Mouse (Mus musculus) adrenal gland, postnatal 25 days (tissue): Measurements from ENCODE around the gene Psma2. TPM values are rescaled to one million over a fixed set of nuclear protein-coding genes. Genes with fewer than 3 reads are reported as not detected.
A peak's percentile ranks its signal among the peaks of the same experiment; 100 is the strongest.

Experiments
- DNase-seq: peaks from one replicate; pipeline ENCODE4 v3.0.0; 2021; ENCODE audit warnings: mixed read lengths
- long read RNA-seq: library from polyadenylated mRNA; stranded (forward); transcript quantifications from one replicate; pipeline ENCODE4 v2.0.0, GENCODE M21; 2021
- total RNA-seq: library from RNA; stranded (reverse); gene quantifications from 2 replicates; pipeline ENCODE4 v1.2.3, GENCODE M21; 2021

Psma2 gene
- total RNA-seq = 99.8 and 114 TPM in 2 replicates
- long read RNA-seq, transcript Psma2-201 (8 exons, 2,911 nt) = major isoform, 131 of 137 reads
- long read RNA-seq, partial matches to known transcripts = 3 of 137 reads
- long read RNA-seq, other reads (novel, unspliced or antisense) = 3 of 137 reads

DNA sequence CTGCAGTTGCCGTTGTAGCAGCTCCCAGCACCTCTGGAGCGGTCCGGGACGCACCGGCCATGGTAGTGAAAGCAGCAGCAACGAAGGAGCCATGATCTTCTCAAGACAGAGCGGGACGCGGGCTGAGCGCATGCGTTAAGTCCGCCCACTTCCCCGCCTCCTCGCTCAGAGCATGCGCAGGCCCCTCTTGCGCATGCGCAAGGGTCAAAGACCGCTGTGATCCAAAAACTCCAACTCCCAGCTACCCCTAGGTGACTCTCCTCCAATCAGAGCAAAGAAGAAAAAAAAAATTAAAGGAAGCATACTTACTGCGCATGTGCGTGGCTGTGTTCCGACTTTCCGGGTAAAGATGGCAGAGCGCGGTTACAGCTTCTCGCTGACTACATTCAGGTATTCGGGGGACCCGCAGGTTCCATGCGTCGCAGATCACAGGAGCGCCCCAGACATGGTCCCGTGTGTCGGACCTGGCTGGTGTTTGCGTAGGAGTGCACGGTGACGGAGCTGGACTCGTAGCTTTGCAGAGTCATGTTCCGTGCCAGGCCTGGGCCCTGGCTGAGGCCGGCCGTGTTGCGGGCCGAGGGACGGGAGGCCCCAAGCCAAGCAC is at the start of gene Psma2, which contains the start of gene Mrpl32:
TSS of gene Psma2 (plus strand) at position 315 of the 604 bp plus-strand sequence.
TSS of gene Mrpl32 (minus strand) at position 240 of the 604 bp plus-strand sequence.
- DNase-seq = peak; percentile 95

DNA sequence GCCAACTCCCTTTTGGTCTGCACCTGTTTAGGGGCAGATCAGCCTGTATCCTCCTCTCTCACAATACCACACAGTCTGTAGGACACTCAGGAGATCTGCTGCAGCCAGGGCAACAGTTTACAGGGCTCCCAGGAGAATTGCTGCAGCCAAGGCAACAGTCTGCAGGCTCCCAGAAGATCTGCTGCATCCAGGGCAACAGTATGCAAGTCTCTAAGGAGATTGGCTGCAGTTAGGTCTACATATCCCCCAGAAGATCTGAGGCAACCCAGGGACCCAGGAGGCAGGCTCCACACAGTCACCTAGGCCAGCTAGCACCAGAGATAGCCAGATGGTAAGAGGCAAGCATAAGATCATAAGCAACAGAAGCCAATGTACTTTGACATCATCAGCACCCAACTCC is 38.9 kb upstream of the Psma2 start:
- no peak for DNase-seq

DNA sequence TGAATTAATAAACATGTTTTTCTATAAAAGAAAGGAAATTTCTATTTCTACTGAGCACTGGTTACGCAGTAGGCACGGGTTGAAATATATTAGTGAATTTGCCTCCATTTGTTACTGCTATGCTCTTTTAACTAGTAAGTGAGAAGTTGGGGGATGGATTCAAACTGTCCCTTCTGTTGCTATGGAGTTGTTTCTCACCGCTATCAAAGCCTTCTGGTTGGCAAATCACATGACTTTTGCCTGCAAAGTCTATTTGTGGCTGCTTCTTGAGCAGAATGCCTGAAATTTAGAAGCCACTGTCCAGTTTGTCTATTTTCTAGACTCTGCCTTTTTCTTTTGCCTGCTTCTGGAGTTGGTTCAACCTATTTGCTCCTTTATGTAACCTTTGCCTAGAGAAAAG is 32.6 kb upstream of the Psma2 start:
- no peak for DNase-seq

DNA sequence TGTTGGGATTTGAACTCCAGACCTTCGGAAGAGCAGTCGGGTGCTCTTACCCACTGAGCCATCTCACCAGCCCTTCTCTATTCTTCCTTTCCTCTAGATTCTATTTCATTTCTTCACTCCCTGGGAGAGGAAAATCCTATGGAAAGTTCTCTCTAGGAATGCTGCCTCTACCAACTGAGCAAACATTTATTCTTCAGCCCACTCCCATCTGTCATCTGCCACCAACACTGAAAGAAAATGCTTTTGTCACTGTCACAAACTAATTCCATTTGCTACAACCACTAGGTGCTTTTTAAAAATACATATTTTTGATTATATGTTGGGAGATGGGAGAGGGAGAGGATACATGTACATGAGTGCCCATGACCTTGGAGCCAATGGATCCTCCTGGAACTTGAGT is 10.3 kb upstream of the Psma2 start:
- DNase-seq = no peak

DNA sequence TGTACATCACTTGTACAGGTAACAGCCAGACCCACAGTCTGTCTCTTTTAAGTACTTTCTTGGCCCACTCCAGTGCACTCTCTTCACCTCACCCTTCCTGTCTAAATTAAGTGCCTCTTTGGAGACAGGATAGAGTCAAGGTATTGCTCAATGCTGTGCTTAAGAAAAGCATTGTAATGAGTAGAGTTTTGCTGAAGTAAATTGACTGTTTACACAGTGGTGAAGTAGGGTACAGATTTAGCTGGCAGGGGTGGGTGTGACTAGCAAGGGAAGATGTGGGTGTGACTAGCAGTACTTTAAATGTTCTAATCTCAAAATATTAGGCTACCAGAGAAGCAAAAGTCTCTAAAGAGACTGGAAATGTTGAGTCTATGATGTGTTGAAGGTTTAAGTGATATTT is 5.4 kb upstream of the Psma2 start:
- no peak for DNase-seq

DNA sequence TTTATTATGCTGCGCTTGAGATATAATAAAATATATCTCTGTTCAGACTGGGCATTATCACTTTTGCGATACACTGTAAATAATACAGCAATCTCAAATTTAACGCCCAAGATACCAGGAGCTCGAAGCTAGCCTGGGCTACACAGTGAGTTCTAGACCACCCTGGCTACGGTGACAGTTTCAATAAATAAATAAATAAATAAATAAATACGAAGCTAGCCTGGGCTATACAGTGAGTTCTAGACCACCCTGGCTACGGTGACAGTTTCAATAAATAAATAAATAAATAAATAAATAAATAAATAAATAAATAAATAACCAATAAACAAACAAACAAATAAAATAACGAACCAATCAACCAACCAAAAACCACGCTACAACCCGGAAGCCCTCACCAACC is 577 bp upstream of the Psma2 start:
- DNase-seq = no peak

DNA sequence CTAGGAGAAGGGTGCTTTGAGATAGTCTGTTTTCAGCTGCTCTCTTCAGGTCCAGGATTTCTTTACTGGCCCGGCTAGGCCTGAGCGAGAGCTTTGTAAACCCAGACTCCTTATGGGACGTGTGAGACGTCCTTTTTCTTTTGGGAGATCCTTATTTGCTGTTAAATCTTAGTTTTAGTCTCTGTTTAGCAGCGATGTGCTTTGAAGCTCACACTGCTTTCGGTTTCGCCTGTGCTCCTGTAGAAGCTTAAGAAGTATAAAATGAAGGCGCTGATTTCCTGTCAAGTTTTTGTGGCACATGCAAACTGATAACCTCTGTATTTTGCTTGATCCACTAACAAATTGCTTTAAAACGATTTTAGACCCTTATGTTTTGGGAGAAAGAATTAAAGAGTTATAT is 513 bp downstream of the Psma2 start:
- no peak for DNase-seq

DNA sequence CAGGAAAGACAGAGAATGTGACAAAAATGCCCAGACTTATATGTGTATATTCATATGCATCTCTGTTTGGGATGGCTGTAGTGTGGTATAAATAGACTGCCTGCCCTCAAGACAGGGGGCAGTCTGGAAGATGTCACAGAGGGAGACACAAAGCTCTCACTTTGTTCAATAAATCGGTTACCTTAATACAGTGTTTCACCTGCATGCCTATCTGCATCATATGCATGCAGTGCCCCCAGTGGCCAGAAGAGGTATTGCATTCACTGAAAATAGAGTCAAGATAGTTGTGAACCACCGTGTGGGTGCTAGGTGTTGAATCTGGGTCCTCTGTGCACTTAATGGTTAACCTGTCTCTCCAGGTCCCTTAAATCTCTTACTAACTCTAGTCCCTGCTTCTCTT is 5.7 kb downstream of the Psma2 start:
- peak; percentile 58 for DNase-seq

DNA sequence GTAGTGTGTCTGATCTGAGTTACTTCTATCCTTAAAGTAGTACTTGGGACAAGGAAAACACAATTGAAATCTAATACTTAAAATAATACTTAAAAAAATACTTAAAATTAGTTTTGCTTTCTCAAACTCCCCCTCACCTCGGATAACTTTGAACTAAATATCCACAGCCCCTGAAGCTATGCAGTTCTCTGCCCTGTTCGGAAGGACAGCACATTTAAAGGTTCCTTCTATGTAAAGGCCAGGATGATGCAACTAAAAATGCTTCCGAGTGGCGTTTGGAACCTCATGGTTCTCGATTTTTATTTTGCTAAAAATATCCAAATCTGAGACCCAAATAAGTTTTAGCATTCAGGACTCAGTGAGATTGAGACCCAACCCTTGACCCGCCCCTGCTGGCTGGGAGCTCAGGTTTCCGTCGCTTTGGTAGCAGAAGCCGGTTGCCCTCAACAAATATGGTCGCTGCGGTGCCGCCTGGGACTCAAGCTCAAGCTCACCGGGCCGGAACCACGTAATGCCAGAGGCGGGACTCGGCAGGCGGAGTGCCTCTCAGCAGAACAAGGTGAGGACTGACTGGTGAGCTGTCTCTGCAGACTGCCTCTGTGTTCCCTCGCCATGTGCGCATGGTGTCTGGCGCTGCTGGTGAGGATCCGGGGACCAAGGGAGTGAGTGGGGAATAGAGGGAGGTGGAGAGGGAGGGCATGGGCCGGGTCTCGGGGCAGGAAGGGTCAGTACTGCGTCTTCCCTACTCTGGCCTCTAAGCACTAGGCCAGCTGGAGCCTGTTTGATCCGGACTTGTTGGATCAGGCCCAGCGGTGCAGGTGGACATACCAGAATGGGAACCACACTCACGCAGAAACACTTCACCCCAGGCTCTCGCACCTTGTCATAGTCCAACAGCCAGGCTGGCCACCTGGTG is 16.9 kb downstream of the Psma2 start, which contains the start of gene AW209491:
TSS of gene AW209491 (plus strand) at position 429 of the 916 bp plus-strand sequence.
- peak; percentile 96 for DNase-seq

DNA sequence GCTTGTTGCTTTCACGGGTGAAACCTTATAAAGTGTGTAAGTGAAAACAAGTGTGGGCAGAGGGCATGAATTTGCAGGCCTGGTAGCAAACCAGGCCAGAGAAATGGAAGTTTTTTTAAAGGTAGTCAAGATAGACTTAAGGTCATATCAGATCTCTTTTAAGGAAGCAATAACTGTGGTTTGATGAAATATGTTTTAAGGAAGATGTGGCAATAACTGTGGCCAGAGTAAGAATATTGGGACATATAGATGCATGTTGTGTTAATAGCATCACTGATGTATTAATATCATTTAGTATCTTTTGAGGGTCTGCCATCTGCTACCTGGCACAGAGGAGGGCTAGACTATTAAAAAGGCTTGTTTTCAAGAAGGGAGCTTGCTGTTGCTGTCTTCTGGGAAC is 27.0 kb downstream of the Psma2 start:
- DNase-seq = no peak

DNA sequence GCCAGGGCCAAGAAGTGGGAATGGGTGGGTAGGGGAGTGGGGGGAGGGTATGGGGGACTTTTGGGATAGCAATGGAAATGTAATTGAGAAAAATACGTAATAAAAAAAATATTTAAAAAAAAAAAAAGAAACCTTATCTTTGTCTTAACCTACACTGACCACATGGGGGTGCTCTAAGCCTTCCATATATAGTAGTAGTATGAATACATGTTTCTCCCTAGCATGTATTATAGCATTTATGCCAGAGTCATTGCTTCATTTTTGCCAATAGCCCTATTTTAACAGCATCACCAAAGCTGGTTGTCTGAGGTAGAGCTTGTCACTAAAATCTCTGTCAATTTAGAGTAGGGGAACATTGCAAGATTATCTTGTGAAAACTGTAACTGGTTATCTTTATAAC is 36.3 kb downstream of the Psma2 start:
- DNase-seq = no peak

DNA sequence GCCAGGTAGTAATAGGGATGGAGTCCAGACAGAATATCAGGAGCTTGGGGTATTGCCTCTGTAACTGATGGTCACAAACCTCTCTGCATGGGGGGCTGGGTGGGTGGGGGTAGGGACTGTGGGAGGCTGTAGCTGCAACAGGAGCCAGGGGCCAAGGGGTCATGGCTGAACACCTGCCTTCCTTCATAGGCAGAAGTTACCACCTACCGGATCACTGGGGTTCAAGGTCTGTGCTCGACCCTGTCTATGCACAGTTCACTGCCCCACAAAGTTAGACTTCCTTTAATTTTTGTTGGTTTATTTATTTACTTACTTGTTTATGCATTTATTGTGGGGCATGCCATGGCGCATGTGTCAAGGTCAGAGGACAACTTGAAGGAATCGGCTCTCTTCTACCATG is 54.1 kb downstream of the Psma2 start:
- no peak for DNase-seq

DNA sequence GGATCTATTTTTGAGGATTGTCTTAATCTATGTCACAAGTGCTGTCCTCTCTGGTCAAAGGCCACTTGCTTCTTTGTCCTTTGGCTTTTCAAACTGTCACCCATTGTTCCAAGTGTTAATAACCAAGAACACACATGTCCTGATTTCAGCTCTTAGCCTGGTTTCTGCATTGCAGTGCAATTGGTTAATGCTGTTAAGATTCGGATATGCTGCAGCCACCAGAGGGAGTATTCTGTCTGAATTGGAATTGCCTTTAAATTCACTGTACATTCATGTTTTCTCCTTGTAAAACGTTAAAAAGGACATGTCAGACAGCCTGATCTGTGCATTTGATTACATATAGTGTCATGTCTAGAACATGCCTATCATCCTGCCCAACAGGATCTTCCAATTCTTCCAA is 57.3 kb downstream of the Psma2 start:
- DNase-seq = no peak

DNA sequence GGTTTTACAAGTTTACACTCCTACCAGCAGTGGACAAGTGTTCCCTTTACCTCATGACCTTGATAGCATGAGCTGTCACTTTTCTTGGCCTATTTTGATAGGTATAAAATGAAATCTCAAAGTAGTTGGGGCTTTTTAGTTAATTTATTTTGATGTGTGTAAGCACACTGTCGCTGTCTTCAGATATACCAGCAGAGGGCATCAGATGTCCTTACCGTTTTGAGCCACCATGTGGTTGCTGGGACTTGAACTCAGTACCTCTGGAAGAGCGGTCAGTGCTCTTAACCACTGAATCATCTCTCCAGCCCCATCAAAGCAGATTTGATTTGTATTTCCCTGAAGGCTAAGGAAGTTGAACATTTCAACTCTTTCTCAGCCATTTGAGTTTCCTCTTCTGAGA is 75.9 kb downstream of the Psma2 start:
- DNase-seq = no peak

DNA sequence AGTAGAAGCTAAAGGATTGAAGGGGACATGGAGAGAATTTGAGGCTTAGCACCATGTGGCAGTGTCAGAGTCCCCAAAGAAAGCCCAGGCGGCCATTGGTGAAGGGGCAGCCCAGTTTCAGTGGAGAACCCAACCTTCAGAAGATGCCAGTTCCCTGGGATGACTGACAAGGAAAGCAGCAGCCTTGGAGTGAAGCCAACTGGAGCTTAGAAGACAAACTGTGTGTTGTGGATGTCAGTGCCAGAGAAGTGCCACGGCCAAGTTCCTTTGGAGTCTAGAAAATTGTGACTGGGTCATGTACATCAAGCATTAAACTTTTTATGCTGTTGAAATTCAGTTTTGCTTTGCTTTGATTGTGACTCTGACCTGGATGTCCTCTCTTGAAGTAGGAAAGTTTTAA is 103.8 kb downstream of the Psma2 start:
- DNase-seq = no peak

DNA sequence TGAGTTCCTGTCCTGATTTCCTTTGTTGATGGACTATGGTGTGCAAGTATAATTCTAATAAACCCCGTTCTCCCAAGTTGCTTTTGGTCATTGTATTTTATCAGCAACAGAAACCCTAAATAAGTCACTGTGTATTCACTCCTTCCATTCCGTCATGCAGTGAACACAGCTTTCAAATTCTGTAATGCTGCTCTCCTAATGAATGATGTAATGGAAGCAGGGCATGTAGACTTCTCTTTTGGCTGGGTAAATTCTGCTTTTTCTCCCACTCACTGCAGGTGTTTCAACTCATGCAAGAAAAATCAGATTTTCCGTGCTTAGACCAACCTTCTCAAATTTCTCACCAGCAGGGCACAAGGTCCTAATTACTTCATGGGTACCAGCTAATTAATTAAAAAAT is 104.7 kb downstream of the Psma2 start:
- DNase-seq = no peak

Other genes starting within 250 kb of the Psma2 start
- not detected in 2 replicates for gene Hecw1, start 90.0 kb upstream of the Psma2 start, total RNA-seq
- 59.3 and 69.2 TPM in 2 replicates for gene Mrpl32, start 75 bp upstream of the Psma2 start, total RNA-seq
- gene AW209491, start 16.9 kb downstream of the Psma2 start, total RNA-seq = 17.6 and 18.9 TPM in 2 replicates